Mouse (Mus musculus): ENCODE measurements around the gene Dcp1b. TPM values are rescaled to one million over a fixed set of nuclear protein-coding genes. Genes with fewer than 3 reads are reported as not detected.

The Dcp1b gene
- polyA plus RNA-seq, 1 experiment, result 44.2 TPM

- no peak for DNase-seq
- TF ChIP-seq CTCF (IDR thresholded peaks at IDR 0.05; ENCODE audit: borderline replicate concordance, control insufficient read depth, extremely low read depth, insufficient read depth, low read length, poor library complexity) (no peak), POLR2A (IDR thresholded peaks at IDR 0.05; ENCODE audit: control insufficient read depth, extremely low read depth, insufficient read depth, low read length, poor library complexity) (no peak)
- peaks cover 25% of the 10 kb centered on the region for H3K36me3 ChIP-seq (ENCODE audit: control insufficient read depth, insufficient read depth, low read length)
- H3K4me1 ChIP-seq (replicated peaks; ENCODE audit: control insufficient read depth, insufficient read depth, low read length), result no peaks in the 10 kb centered on the region
- 95% methylated on average over 6 of the region's 6 CpGs for WGBS
- H3K27me3 ChIP-seq (ENCODE audit: control insufficient read depth, insufficient read depth, low read length), result no peaks in the 10 kb centered on the region
- no peak overlapping the region for H3K27ac ChIP-seq (ENCODE audit: control insufficient read depth, insufficient read depth, low read length)
- H3K4me3 ChIP-seq (ENCODE audit: control insufficient read depth, insufficient read depth, low read length), result no peak overlapping the region
Observed at GRCm38 (mm10) chr6:119214190-119214589, 39.1 kb downstream of the Dcp1b start.

DNA sequence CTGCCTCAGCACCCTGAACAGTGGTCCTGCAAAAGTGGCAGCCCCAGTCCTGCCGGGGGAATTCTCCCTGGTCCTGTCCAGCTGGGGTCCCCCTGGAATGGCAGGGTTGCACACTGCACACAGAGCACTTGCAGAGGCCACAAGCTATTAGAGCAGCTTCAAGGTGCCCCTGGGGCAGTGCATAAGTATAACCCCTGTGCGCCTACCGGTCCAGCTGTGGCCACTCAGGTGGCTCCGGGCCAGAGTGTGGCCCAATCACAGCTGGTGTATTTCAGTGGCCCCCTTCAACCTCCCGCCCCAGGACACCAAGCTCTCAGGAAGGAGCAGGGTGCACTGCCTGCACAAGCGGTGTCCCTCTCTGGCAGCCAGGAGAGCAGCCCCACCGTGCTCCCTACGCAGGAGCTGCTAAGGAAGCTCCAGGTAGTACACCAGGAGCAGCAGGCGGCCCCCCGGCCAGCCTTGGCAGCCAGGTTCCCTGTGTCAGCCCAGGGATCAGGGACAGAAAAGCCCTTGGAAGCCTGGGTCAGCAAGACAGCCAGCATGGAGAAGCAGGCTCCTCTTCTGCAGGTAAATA, 40.1 kb downstream of the Dcp1b start:
- TF ChIP-seq POLR2A (IDR thresholded peaks at IDR 0.05; ENCODE audit: control insufficient read depth, extremely low read depth, insufficient read depth, low read length, poor library complexity) (no peak), CTCF (IDR thresholded peaks at IDR 0.05; ENCODE audit: borderline replicate concordance, control insufficient read depth, extremely low read depth, insufficient read depth, low read length, poor library complexity) (no peak)
- Histone ChIP-seq H3K36me3 (ENCODE audit: control insufficient read depth, insufficient read depth, low read length) (peaks cover 27% of the 10 kb centered on the region), H3K27me3 (ENCODE audit: control insufficient read depth, insufficient read depth, low read length) (no peaks in the 10 kb centered on the region), H3K4me3 (ENCODE audit: control insufficient read depth, insufficient read depth, low read length) (no peak overlapping the region), H3K4me1 (replicated peaks; ENCODE audit: control insufficient read depth, insufficient read depth, low read length) (no peaks in the 10 kb centered on the region), H3K27ac (ENCODE audit: control insufficient read depth, insufficient read depth, low read length) (no peak overlapping the region)
- DNase-seq, result no peak
- over 99% methylated on average over 10 of the region's 10 CpGs for WGBS

DNA sequence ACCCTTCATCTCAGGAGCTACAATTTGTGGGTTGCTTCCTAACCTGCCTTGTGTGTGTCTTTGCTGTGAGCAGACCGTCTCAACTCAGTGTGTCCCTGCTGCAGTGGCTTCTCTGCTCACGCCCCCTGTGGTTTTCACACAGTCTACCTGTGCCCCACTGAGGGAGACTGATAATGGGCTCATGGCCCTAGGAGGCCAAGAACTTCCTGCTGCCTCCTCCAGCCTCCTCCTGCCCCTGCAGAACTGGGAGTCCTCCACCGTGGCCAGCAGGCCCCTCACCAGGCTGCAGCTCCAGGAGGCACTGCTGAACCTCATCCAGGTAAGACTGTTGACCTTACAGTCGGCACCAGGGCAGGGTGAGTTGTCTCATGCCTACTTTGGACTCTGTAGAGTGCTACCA, 42.6 kb downstream of the Dcp1b start:
- 74% methylated on average over 4 of the region's 4 CpGs for WGBS
- Histone ChIP-seq H3K4me1 (replicated peaks; ENCODE audit: control insufficient read depth, insufficient read depth, low read length) (no peaks in the 10 kb centered on the region), H3K4me3 (ENCODE audit: control insufficient read depth, insufficient read depth, low read length) (no peak overlapping the region), H3K27ac (ENCODE audit: control insufficient read depth, insufficient read depth, low read length) (no peak overlapping the region), H3K36me3 (ENCODE audit: control insufficient read depth, insufficient read depth, low read length) (peaks cover 26% of the 10 kb centered on the region), H3K27me3 (ENCODE audit: control insufficient read depth, insufficient read depth, low read length) (no peaks in the 10 kb centered on the region)
- TF ChIP-seq POLR2A (IDR thresholded peaks at IDR 0.05; ENCODE audit: control insufficient read depth, extremely low read depth, insufficient read depth, low read length, poor library complexity) (no peak), CTCF (IDR thresholded peaks at IDR 0.05; ENCODE audit: borderline replicate concordance, control insufficient read depth, extremely low read depth, insufficient read depth, low read length, poor library complexity) (no peak)
- no peak for DNase-seq

GRCm38 (mm10) chr6:119218591-119218990, 43.5 kb downstream of the Dcp1b start:
- Histone ChIP-seq H3K36me3 (ENCODE audit: control insufficient read depth, insufficient read depth, low read length) (peaks cover 20% of the 10 kb centered on the region), H3K4me3 (ENCODE audit: control insufficient read depth, insufficient read depth, low read length) (no peak overlapping the region), H3K27ac (ENCODE audit: control insufficient read depth, insufficient read depth, low read length) (no peak overlapping the region), H3K27me3 (ENCODE audit: control insufficient read depth, insufficient read depth, low read length) (no peaks in the 10 kb centered on the region), H3K4me1 (replicated peaks; ENCODE audit: control insufficient read depth, insufficient read depth, low read length) (no peaks in the 10 kb centered on the region)
- WGBS, result 95% methylated on average over 5 of the region's 5 CpGs
- TF ChIP-seq POLR2A (IDR thresholded peaks at IDR 0.05; ENCODE audit: control insufficient read depth, extremely low read depth, insufficient read depth, low read length, poor library complexity) (no peak), CTCF (IDR thresholded peaks at IDR 0.05; ENCODE audit: borderline replicate concordance, control insufficient read depth, extremely low read depth, insufficient read depth, low read length, poor library complexity) (no peak)
- DNase-seq, result no peak

DNA sequence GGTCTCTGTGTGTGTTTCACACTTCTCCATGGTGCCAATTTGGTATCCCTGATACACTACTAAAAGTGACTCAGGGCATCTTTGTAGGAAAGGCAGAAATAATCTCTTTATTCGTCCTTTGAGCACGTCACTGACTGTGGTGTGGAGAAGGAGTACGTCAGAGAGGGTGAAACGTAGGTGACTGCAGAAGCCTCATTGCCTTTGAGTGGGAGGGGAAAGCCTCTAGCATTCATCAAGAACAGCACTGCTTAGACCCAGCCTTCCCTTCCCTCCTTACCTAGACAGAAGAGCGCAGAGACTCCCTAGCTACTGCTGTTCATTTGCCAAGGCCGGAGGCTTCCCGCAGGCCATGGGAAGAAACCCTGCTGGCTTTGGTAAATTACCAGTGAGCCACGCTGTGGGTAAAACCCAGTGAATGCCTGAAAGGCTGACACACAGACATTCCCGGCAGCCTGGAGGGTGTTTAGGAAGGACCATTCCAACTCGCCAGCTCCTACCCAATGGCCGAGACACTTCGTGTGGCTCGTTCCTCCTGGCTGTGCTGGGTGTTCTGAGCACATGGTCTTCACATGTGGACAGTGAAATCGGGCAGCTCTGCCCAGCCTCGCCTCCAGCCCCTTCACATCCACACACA, 44.3 kb downstream of the Dcp1b start:
- Histone ChIP-seq H3K4me1 (replicated peaks; ENCODE audit: control insufficient read depth, insufficient read depth, low read length) (no peaks in the 10 kb centered on the region), H3K27me3 (ENCODE audit: control insufficient read depth, insufficient read depth, low read length) (no peaks in the 10 kb centered on the region), H3K27ac (ENCODE audit: control insufficient read depth, insufficient read depth, low read length) (no peak overlapping the region), H3K36me3 (ENCODE audit: control insufficient read depth, insufficient read depth, low read length) (peaks cover 20% of the 10 kb centered on the region), H3K4me3 (ENCODE audit: control insufficient read depth, insufficient read depth, low read length) (no peak overlapping the region)
- 98% methylated on average over 15 of the region's 15 CpGs for WGBS
- TF ChIP-seq POLR2A (IDR thresholded peaks at IDR 0.05; ENCODE audit: control insufficient read depth, extremely low read depth, insufficient read depth, low read length, poor library complexity), result no peak
- TF ChIP-seq CTCF (IDR thresholded peaks at IDR 0.05; ENCODE audit: borderline replicate concordance, control insufficient read depth, extremely low read depth, insufficient read depth, low read length, poor library complexity), result no peak
- no peak for DNase-seq

DNA sequence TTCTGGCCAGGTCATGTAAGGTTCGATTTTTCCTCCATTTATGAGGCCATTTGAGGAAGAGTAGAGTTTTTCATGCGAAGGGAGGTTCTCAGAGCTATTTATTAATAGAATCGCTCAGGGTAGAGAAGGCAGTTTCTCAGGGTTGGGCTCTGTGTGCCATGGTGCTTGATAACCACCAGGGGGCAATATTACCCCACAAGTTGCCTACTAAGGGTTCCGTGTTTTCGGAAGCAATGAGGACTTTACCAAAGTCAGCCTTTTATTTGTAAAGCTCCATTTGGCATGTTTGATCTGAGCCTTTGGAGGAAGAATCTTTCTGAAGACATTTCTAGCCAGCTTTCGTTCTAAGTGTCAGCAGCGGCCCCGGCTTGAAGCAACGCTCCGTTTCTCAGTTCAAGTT, 45.2 kb downstream of the Dcp1b start:
- no peak for TF ChIP-seq CTCF (IDR thresholded peaks at IDR 0.05; ENCODE audit: borderline replicate concordance, control insufficient read depth, extremely low read depth, insufficient read depth, low read length, poor library complexity)
- TF ChIP-seq POLR2A (IDR thresholded peaks at IDR 0.05; ENCODE audit: control insufficient read depth, extremely low read depth, insufficient read depth, low read length, poor library complexity), result no peak
- DNase-seq, result peak; percentile 35
- Histone ChIP-seq H3K27ac (ENCODE audit: control insufficient read depth, insufficient read depth, low read length) (no peak overlapping the region), H3K4me1 (replicated peaks; ENCODE audit: control insufficient read depth, insufficient read depth, low read length) (no peaks in the 10 kb centered on the region), H3K4me3 (ENCODE audit: control insufficient read depth, insufficient read depth, low read length) (no peak overlapping the region), H3K36me3 (ENCODE audit: control insufficient read depth, insufficient read depth, low read length) (peaks cover 14% of the 10 kb centered on the region), H3K27me3 (ENCODE audit: control insufficient read depth, insufficient read depth, low read length) (no peaks in the 10 kb centered on the region)
- WGBS, result 60% methylated on average over 10 of the region's 10 CpGs
